Mouse (Mus musculus) myocyte (in vitro differentiated cells): ENCODE results near the gene Tmed9. TPM values are rescaled to one million over a fixed set of nuclear protein-coding genes. Genes with fewer than 3 reads are reported as not detected.

Experiments used
- H3K27me3 ChIP-seq: one replicate; pipeline ENCODE4 v1.6.1; 2011; ENCODE audit not compliant: control insufficient read depth, insufficient read depth, insufficient read length
- H3K36me3 ChIP-seq: one replicate; pipeline ENCODE4 v1.6.1; 2011; ENCODE audit not compliant: control insufficient read depth, insufficient read depth
- H3K4me2 ChIP-seq: one replicate; pipeline ENCODE4 v1.6.1; 2011; ENCODE audit warnings: low read depth, control low read depth
- H3K4me3 ChIP-seq: one replicate; pipeline ENCODE4 v1.5.1; 2011; ENCODE audit warnings: mild to moderate bottlenecking, control low read depth, moderate library complexity
- H3K79me2 ChIP-seq: one replicate; pipeline ENCODE4 v1.6.1; 2011; ENCODE audit not compliant: control insufficient read depth, insufficient read depth
- H3ac ChIP-seq: one replicate; pipeline ENCODE4 v1.6.1; 2011; ENCODE audit not compliant: control insufficient read depth, insufficient read length
- CEBPB ChIP-seq: IDR thresholded peaks from 2 replicates; pipeline ENCODE4 v1.6.1; 2011; ENCODE audit warnings: mild to moderate bottlenecking, moderate library complexity; ENCODE audit not compliant: poor library complexity, insufficient read depth, severe bottlenecking
- E2F4 ChIP-seq: IDR thresholded peaks from one replicate; pipeline ENCODE4 v1.6.1; 2011; ENCODE audit warnings: mild to moderate bottlenecking, control low read depth, moderate library complexity; ENCODE audit not compliant: insufficient read depth
- MAX ChIP-seq: IDR thresholded peaks from one replicate; pipeline ENCODE4 v1.6.1; 2011; ENCODE audit warnings: low read depth, mild to moderate bottlenecking, control low read depth
- MYOD1 ChIP-seq, 3 experiments: IDR thresholded peaks; one replicate each; pipeline ENCODE4 v1.6.1; 2011; ENCODE audit warnings: control low read depth in 2 of 3, low read depth in 2 of 3, mild to moderate bottlenecking in 2 of 3, moderate library complexity in 1 of 3; ENCODE audit not compliant: insufficient read length in 2 of 3, control insufficient read depth in 1 of 3
- MYOG ChIP-seq, 3 experiments: IDR thresholded peaks; one replicate each; pipeline ENCODE4 v1.6.1; 2011; ENCODE audit warnings: control low read depth in 2 of 3, low read depth in 2 of 3, mild to moderate bottlenecking in 2 of 3; ENCODE audit not compliant: insufficient read length in 2 of 3, control insufficient read depth in 1 of 3, insufficient read depth in 1 of 3
- POLR2A ChIP-seq: IDR thresholded peaks from one replicate; pipeline ENCODE4 v1.6.1; 2011; ENCODE audit warnings: low read depth, mild to moderate bottlenecking, control low read depth, moderate library complexity; ENCODE audit not compliant: insufficient read length
- POLR2AphosphoS2 ChIP-seq: IDR thresholded peaks from one replicate; pipeline ENCODE4 v1.6.1; 2011; ENCODE audit warnings: low read depth, control low read depth; ENCODE audit not compliant: insufficient read length
- REST ChIP-seq: IDR thresholded peaks from one replicate; pipeline ENCODE4 v1.6.1; 2011; ENCODE audit warnings: mild to moderate bottlenecking, control low read depth, moderate library complexity; ENCODE audit not compliant: insufficient read depth, insufficient read length
- SRF ChIP-seq: IDR thresholded peaks from one replicate; pipeline ENCODE4 v1.6.1; 2011; ENCODE audit warnings: low read depth; ENCODE audit not compliant: control insufficient read depth, insufficient read length
- TCF12 ChIP-seq: IDR thresholded peaks from one replicate; pipeline ENCODE4 v1.6.1; 2011; ENCODE audit warnings: mild to moderate bottlenecking, control low read depth; ENCODE audit not compliant: poor library complexity, insufficient read depth, severe bottlenecking
- TCF3 ChIP-seq: IDR thresholded peaks from one replicate; pipeline ENCODE4 v1.6.1; 2011; ENCODE audit warnings: low read depth, control low read depth; ENCODE audit not compliant: insufficient read length
- USF1 ChIP-seq: IDR thresholded peaks from one replicate; pipeline ENCODE4 v1.6.1; 2011; ENCODE audit warnings: low read depth, mild to moderate bottlenecking, control low read depth, moderate library complexity
- polyA plus RNA-seq: library from polyadenylated mRNA; unstranded; fragments of >200 nt; fragmentation: generic; extraction: Trizol; gene quantifications from one replicate; pipeline ENCODE4 v1.2.1, GENCODE M21; 2012; ENCODE audit warnings: missing spikeins

The Tmed9 gene
- polyA plus RNA-seq, 1 experiment = 200 TPM

GRCm38 (mm10) chr13:55548426-55548825 is 25.1 kb upstream of the Tmed9 start:
- no peak for TF ChIP-seq TCF3
- no peak for TF ChIP-seq USF1
- TF ChIP-seq TCF12 = no peak
- no peak for TF ChIP-seq REST
- TF ChIP-seq MYOG (IDR thresholded peaks at IDR 0.05; ENCODE audit: control insufficient read depth in 1 of 3, insufficient read depth in 1 of 3, insufficient read length in 2 of 3, low read depth in 2 of 3) = no peak
- no peak for TF ChIP-seq E2F4
- no peak for TF ChIP-seq SRF
- TF ChIP-seq CEBPB = no peak
- no peak for TF ChIP-seq POLR2AphosphoS2
- TF ChIP-seq MYOD1 (IDR thresholded peaks at IDR 0.05; ENCODE audit: control insufficient read depth in 1 of 3, insufficient read length in 2 of 3, low read depth in 2 of 3) = no peak
- no peak for TF ChIP-seq MAX
- TF ChIP-seq POLR2A = no peak
- H3K4me2 ChIP-seq = no peak overlapping the region
- peaks cover 14% of the 10 kb centered on the region for H3K36me3 ChIP-seq
- H3ac ChIP-seq = no peak overlapping the region
- no peak overlapping the region for H3K4me3 ChIP-seq
- H3K79me2 ChIP-seq = no peaks in the 10 kb centered on the region
- H3K27me3 ChIP-seq = no peaks in the 10 kb centered on the region

- peaks cover 13% of the 10 kb centered on the region for H3K36me3 ChIP-seq
- TF ChIP-seq SRF (no peak), CEBPB (no peak), E2F4 (no peak), MYOG (IDR thresholded peaks at IDR 0.05; ENCODE audit: control insufficient read depth in 1 of 3, insufficient read depth in 1 of 3, insufficient read length in 2 of 3, low read depth in 2 of 3) (no peak), REST (no peak), USF1 (no peak), TCF3 (no peak), POLR2AphosphoS2 (no peak)
- no peaks in the 10 kb centered on the region for H3K79me2 ChIP-seq
- no peak overlapping the region for H3K4me3 ChIP-seq
- no peaks in the 10 kb centered on the region for H3K27me3 ChIP-seq
- no peak overlapping the region for H3ac ChIP-seq
- H3K4me2 ChIP-seq = no peak overlapping the region
Observed at GRCm38 (mm10) chr13:55549061-55549460, 24.5 kb upstream of the Tmed9 start.

GRCm38 (mm10) chr13:55555921-55556320 is 17.6 kb upstream of the Tmed9 start:
- H3ac ChIP-seq = no peak overlapping the region
- peaks cover 22% of the 10 kb centered on the region for H3K79me2 ChIP-seq
- TF ChIP-seq TCF12 = no peak
- no peak for TF ChIP-seq MYOD1 (IDR thresholded peaks at IDR 0.05; ENCODE audit: control insufficient read depth in 1 of 3, insufficient read length in 2 of 3, low read depth in 2 of 3)
- TF ChIP-seq SRF = no peak
- TF ChIP-seq POLR2AphosphoS2 = no peak
- no peak for TF ChIP-seq MAX
- TF ChIP-seq E2F4 = no peak
- no peak for TF ChIP-seq USF1
- no peak for TF ChIP-seq REST
- no peak for TF ChIP-seq POLR2A
- no peaks in the 10 kb centered on the region for H3K27me3 ChIP-seq
- peaks cover 10% of the 10 kb centered on the region for H3K36me3 ChIP-seq
- H3K4me2 ChIP-seq = no peak overlapping the region
- H3K4me3 ChIP-seq = no peak overlapping the region

GRCm38 (mm10) chr13:55557499-55557898 is 16.0 kb upstream of the Tmed9 start:
- Histone ChIP-seq H3K27me3 (no peaks in the 10 kb centered on the region), H3ac (no peak overlapping the region), H3K4me3 (no peak overlapping the region), H3K4me2 (no peak overlapping the region), H3K36me3 (peaks cover 10% of the 10 kb centered on the region), H3K79me2 (peaks cover 36% of the 10 kb centered on the region)
- TF ChIP-seq CEBPB (no peak), MYOD1 (IDR thresholded peaks at IDR 0.05; ENCODE audit: control insufficient read depth in 1 of 3, insufficient read length in 2 of 3, low read depth in 2 of 3) (no peak)

- no peaks in the 10 kb centered on the region for H3K36me3 ChIP-seq
- H3K27me3 ChIP-seq = no peaks in the 10 kb centered on the region
- peaks cover 92% of the 10 kb centered on the region for H3K79me2 ChIP-seq
- no peak overlapping the region for H3ac ChIP-seq
- no peak overlapping the region for H3K4me2 ChIP-seq
- no peak overlapping the region for H3K4me3 ChIP-seq
- no peak for TF ChIP-seq SRF
- no peak for TF ChIP-seq CEBPB
- no peak for TF ChIP-seq USF1
- no peak for TF ChIP-seq E2F4
- no peak for TF ChIP-seq MYOD1 (IDR thresholded peaks at IDR 0.05; ENCODE audit: control insufficient read depth in 1 of 3, insufficient read length in 2 of 3, low read depth in 2 of 3)
- TF ChIP-seq MAX = no peak
- TF ChIP-seq POLR2A = no peak
- TF ChIP-seq TCF3 = no peak
Observed at GRCm38 (mm10) chr13:55563266-55563879, 10.2 kb upstream of the Tmed9 start.
